Mouse (Mus musculus) neutrophil, adult 83 days (primary cell): ENCODE data around the gene Ddx4. TPM values are rescaled to one million over a fixed set of nuclear protein-coding genes. Genes with fewer than 3 reads are reported as not detected.

Experiments used
- total RNA-seq, 2 experiments: library from RNA; stranded (reverse); gene quantifications; one replicate each; pipeline ENCODE4 v1.2.4; 2023

Ddx4 gene
- under 1 TPM in 1 of 2 experiments, not detected in 1; 0.31 TPM for total RNA-seq

GRCm38 (mm10) chr13:112652205-112652604, at the start of gene Ddx4:
TSS of gene Ddx4 (minus strand) at chr13:112652475.

GRCm38 (mm10) chr13:112660574-112661381, 8.5 kb upstream of the Ddx4 start, which contains the start of gene Slc38a9:
TSS of gene Slc38a9 (plus strand) at chr13:112660751.

DNA sequence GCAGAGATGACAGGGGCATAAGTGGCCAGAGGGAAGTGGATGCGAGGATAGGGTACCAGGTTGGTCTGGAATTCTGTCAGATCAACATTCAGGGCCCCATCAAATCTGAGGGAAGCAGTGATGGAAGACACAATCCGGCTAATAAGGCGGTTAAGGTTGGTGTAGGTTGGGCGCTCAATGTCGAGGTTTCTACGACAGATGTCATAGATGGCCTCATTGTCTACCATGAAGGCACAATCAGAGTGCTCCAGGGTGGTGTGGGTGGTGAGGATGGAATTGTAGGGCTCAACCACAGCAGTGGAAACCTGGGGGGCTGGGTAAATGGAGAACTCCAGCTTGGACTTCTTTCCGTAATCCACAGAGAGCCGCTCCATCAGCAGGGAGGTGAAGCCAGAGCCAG, 58.0 kb downstream of the Ddx4 start, which contains the start of gene Il31ra:
Il31ra (minus strand) TSS at position 101 of the 400 bp plus-strand sequence.

Other genes with a start within 250 kb of the Ddx4 start
- 10 to 100 TPM; 51.9 to 57.1 TPM for gene Il6st, start 188.4 kb downstream of the Ddx4 start, total RNA-seq
- gene Il31ra, start 58.1 kb downstream of the Ddx4 start, total RNA-seq = 1 to 10 TPM in 1 of 2 experiments, under 1 TPM in 1; 0.85 to 1.3 TPM
- 10 to 100 TPM; 41.3 to 43.2 TPM for gene Slc38a9, start 8.3 kb upstream of the Ddx4 start, total RNA-seq
- 1 to 10 TPM; 2.5 to 4.1 TPM for gene Plpp1, start 148.3 kb upstream of the Ddx4 start, total RNA-seq